Mouse (Mus musculus) forebrain, embryonic 14.5 days (tissue): Measurements from ENCODE around the gene Ypel2. TPM values are rescaled to one million over a fixed set of nuclear protein-coding genes. Genes with fewer than 3 reads are reported as not detected.

Experiments
- ATAC-seq: fragments of 200-750 bp; cut with Nextera tagmentation; 2 replicates; pipeline ENCODE4 v1.8.0; 2017; ENCODE audit warnings: mild to moderate bottlenecking, moderate library complexity
- DNase-seq: peaks from one replicate; pipeline ENCODE4 v3.0.0-alpha.2; 2015; ENCODE audit warnings: low spot score
- H3K27ac ChIP-seq: fragments of 300-500 bp; sonication (generic); 2 replicates; pipeline ENCODE4 v1.5.1; 2014; ENCODE audit warnings: low read depth, mild to moderate bottlenecking, control low read depth, low read length, moderate library complexity
- H3K27me3 ChIP-seq: fragments of 300-500 bp; sonication (generic); replicated peaks from 2 replicates; pipeline ENCODE4 v1.6.1; 2014; ENCODE audit warnings: low read length, control low read depth, mixed read lengths; ENCODE audit not compliant: control insufficient read depth, insufficient read depth
- H3K36me3 ChIP-seq: fragments of 300-500 bp; sonication (generic); 2 replicates; pipeline ENCODE4 v1.6.1; 2014; ENCODE audit warnings: low read length, control low read depth; ENCODE audit not compliant: control insufficient read depth, insufficient read depth
- H3K4me1 ChIP-seq: fragments of 300-500 bp; sonication (generic); 2 replicates; pipeline ENCODE4 v1.6.1; 2014; ENCODE audit warnings: antibody characterized with exemption, low read length, control low read depth; ENCODE audit not compliant: control insufficient read depth, insufficient read depth
- H3K4me2 ChIP-seq: fragments of 300-500 bp; sonication (generic); 2 replicates; pipeline ENCODE4 v1.6.1; 2014; ENCODE audit warnings: mild to moderate bottlenecking, control low read depth, low read length
- H3K4me3 ChIP-seq: fragments of 300-500 bp; sonication (generic); 2 replicates; pipeline ENCODE4 v1.5.1; 2014; ENCODE audit warnings: low read depth, low read length, control low read depth
- H3K9ac ChIP-seq: fragments of 300-500 bp; sonication (generic); 2 replicates; pipeline ENCODE4 v1.6.1; 2014; ENCODE audit warnings: mild to moderate bottlenecking, low read length, control low read depth, moderate library complexity
- H3K9me3 ChIP-seq: fragments of 300-500 bp; sonication (generic); replicated peaks from 2 replicates; pipeline ENCODE4 v1.6.1; 2016; ENCODE audit warnings: low read length, control low read depth, mixed read lengths; ENCODE audit not compliant: control insufficient read depth
- WGBS: fragments of 180-500 bp; shearing (Covaris S2); extraction: QIAGEN DNeasy Blood & Tissue Kit; methylation state at CpG from one replicate; pipeline ENCODE4 v1.1.7; 2014; 5-methylcytosine and 5-hydroxymethylcytosine counted together
- polyA plus RNA-seq: library from polyadenylated mRNA; unstranded; fragments of >200 nt; fragmentation: Nextera tagmentation; extraction: Ambion mirVana; gene quantifications from 2 replicates; pipeline ENCODE4 v1.2.1, GENCODE M21; 2014

Gene Ypel2
- polyA plus RNA-seq, 1 experiment from 2014 or later: 6.0 TPM

- 78% methylated on average over 4 of the region's 4 CpGs for WGBS
- 0 out of 2 replicates have a peak, but pooled peaks cover 3% of the 10 kb centered on the region for H3K9me3 ChIP-seq
- no peaks in the 10 kb centered on the region for H3K27me3 ChIP-seq
- H3K4me1 ChIP-seq: no peaks in the 10 kb centered on the region
- H3K4me3 ChIP-seq: no peak overlapping the region
- H3K27ac ChIP-seq: no peak overlapping the region
- DNase-seq (no peak), ATAC-seq (no peak)
- H3K4me2 ChIP-seq: no peak overlapping the region
- H3K9ac ChIP-seq: no peak overlapping the region
- no peaks in the 10 kb centered on the region for H3K36me3 ChIP-seq
Observed at GRCm38 (mm10) chr11:87022765-87023164, 29.3 kb upstream of the Ypel2 start.

DNA sequence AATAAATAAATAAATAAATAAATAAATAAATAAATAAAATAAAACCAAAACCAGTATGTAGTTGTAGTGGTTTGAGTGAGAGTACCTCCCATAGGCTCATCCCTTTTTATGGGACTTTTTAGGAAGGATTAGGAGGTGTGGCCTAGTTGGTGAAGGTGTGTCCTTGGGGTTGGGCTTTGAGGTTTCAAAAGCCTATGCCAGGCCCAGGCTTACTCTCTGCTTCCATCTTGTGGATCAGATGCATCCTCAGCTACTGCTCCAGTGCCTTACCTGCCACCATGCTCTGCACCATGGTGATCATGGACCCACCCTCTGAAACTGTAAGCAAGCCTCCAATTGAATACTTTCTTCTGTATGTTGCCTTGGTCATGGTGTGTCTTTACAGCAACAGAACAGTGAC lies 28.0 kb upstream of the Ypel2 start:
- no peaks in the 10 kb centered on the region for H3K27me3 ChIP-seq
- no peaks in the 10 kb centered on the region for H3K4me1 ChIP-seq
- no peak overlapping the region for H3K9ac ChIP-seq
- H3K27ac ChIP-seq: no peak overlapping the region
- ATAC-seq: no peak
- H3K9me3 ChIP-seq: 0 out of 2 replicates have a peak, but pooled peaks cover 3% of the 10 kb centered on the region
- no peak overlapping the region for H3K4me2 ChIP-seq
- H3K4me3 ChIP-seq: no peak overlapping the region
- no peaks in the 10 kb centered on the region for H3K36me3 ChIP-seq
- DNase-seq: no peak

- Histone ChIP-seq H3K4me1 (no peaks in the 10 kb centered on the region), H3K36me3 (no peaks in the 10 kb centered on the region), H3K27me3 (no peaks in the 10 kb centered on the region), H3K9me3 (0 out of 2 replicates have a peak, but pooled peaks cover 3% of the 10 kb centered on the region), H3K27ac (no peak overlapping the region), H3K4me2 (no peak overlapping the region), H3K4me3 (no peak overlapping the region), H3K9ac (no peak overlapping the region)
- ATAC-seq (no peak), DNase-seq (no peak)
- WGBS: 83% methylated on average over 5 of the region's 5 CpGs
Observed at GRCm38 (mm10) chr11:87020449-87020848, 26.9 kb upstream of the Ypel2 start.

DNA sequence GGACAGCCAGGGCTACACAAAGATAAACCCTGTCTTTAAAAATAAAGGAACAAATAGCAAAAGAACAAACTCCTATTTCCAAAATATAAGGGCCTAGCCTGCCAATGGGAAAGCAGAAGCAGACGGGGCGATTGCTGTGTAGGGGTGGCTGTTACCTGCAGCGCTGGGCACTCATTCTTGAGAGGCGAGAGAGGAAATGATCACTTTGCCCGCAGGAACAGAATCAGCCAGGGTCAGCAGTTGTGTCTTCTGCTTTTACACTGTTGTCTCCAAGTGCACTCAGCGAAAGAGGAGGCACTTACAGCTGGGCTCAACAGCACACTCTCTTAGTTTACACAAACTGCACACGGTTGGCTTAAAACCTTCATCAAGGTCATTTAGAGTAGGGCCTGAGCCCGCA lies 25.9 kb upstream of the Ypel2 start:
- no peak overlapping the region for H3K4me3 ChIP-seq
- ATAC-seq: no peak
- H3K27ac ChIP-seq: no peak overlapping the region
- no peak for DNase-seq
- no peaks in the 10 kb centered on the region for H3K4me1 ChIP-seq
- H3K9ac ChIP-seq: no peak overlapping the region
- H3K36me3 ChIP-seq: no peaks in the 10 kb centered on the region
- WGBS: 92% methylated on average over 8 of the region's 8 CpGs
- H3K4me2 ChIP-seq: no peak overlapping the region
- H3K9me3 ChIP-seq: 0 out of 2 replicates have a peak, but pooled peaks cover 3% of the 10 kb centered on the region
- H3K27me3 ChIP-seq: no peaks in the 10 kb centered on the region

DNA sequence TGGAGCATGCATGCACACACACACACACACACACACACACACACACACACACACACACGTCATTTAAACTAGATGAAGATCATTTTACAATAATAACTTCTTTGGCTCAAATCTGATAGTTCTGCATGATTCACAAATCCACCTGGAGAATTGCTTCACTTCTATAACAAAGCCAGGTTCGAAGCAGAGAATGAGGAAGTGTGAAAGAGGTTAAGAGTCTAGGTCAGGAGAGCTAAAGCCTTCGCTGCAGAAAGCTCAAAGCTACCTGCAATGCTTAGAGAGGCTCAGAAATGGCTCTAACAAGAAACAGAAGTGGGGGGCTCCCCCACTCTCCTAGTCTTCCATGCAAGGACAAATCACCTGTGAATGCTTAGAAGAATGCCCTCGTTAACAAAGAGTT lies 24.6 kb upstream of the Ypel2 start:
- no peak overlapping the region for H3K9ac ChIP-seq
- no peak for ATAC-seq

DNA sequence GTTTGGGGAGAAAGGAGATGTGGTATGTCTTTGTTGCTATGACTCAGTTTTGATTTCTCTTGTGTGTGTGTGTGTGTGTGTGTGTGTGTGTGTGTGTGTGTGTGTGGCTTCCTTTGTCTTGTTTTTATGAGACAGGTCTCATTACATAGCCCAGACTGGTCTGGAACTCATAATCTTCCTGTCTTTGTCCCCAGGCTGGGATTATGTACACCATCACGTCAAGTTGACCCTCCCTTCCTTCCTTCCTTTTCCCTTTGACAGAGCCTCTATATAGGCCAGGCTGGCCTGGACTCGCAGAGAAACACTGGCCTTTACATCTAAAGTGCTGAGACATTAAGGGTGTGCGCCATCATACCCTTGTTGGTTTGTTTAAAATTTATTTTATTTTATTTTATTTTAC lies 22.2 kb upstream of the Ypel2 start:
- H3K4me3 ChIP-seq: no peak overlapping the region
- 71% methylated on average over 3 of the region's 3 CpGs for WGBS
- no peaks in the 10 kb centered on the region for H3K27me3 ChIP-seq
- H3K9ac ChIP-seq: no peak overlapping the region
- H3K4me1 ChIP-seq: no peaks in the 10 kb centered on the region
- 0 out of 2 replicates have a peak, but pooled peaks cover 3% of the 10 kb centered on the region for H3K9me3 ChIP-seq
- DNase-seq: no peak
- H3K27ac ChIP-seq: no peak overlapping the region
- no peaks in the 10 kb centered on the region for H3K36me3 ChIP-seq
- ATAC-seq: no peak
- no peak overlapping the region for H3K4me2 ChIP-seq

More for the DNA sequence above, 24.6 kb upstream of the Ypel2 start:
- Histone ChIP-seq H3K9me3 (0 out of 2 replicates have a peak, but pooled peaks cover 3% of the 10 kb centered on the region), H3K36me3 (no peaks in the 10 kb centered on the region), H3K4me3 (no peak overlapping the region), H3K27ac (no peak overlapping the region), H3K4me1 (no peaks in the 10 kb centered on the region), H3K27me3 (no peaks in the 10 kb centered on the region), H3K4me2 (no peak overlapping the region)
- no peak for DNase-seq
- 79% methylated on average over 4 of the region's 4 CpGs for WGBS

DNA sequence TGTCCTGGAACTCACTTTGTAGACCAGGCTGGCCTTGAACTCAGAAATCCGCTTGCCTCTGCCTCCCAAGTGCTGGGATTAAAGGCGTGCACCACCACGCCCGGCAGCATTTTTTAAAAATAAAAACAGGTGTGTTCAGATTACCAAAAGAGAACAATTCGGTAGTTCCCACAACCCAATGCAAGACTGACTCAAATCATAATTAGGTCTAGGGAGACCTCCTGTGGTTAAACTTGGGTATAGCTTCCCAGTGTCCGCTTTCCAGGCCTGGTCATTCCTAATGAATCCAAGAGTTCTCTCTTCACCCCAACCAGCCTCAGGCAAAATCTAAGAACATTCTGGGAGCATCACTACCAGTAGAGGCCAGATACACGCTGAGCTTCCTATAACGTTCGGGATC lies 17.0 kb upstream of the Ypel2 start:
- ATAC-seq (0 out of 2 replicates have a peak, but pooled peaks have one; percentile 37), DNase-seq (peak; percentile 86)
- Histone ChIP-seq H3K4me3 (no peak overlapping the region), H3K36me3 (no peaks in the 10 kb centered on the region), H3K4me1 (no peaks in the 10 kb centered on the region), H3K27ac (no peak overlapping the region), H3K4me2 (no peak overlapping the region), H3K27me3 (no peaks in the 10 kb centered on the region), H3K9ac (no peak overlapping the region), H3K9me3 (no peaks in the 10 kb centered on the region)
- WGBS: 21% methylated on average over 9 of the region's 9 CpGs

DNA sequence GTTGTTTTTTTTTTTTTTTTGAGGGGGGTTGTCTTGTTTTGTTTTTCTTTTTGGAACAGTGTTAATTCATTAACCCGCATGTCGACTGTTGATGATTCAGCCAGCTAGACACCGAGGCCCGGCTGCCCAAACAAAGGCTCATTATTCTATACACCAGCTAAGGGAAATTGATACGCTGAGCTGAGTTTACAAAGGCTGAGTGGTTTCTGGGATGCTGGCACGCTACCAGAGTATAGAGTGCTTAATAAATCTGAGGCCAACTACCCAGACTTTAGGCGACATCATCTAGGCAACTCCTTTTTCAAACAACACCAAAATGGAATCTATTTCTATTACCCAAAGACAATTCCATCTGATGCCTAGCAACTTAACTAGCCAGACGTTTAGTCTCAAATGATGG lies 13.9 kb upstream of the Ypel2 start:
- Histone ChIP-seq H3K9me3 (no peaks in the 10 kb centered on the region), H3K4me1 (no peaks in the 10 kb centered on the region), H3K27ac (no peak overlapping the region), H3K4me2 (no peak overlapping the region), H3K9ac (no peak overlapping the region), H3K4me3 (no peak overlapping the region), H3K36me3 (no peaks in the 10 kb centered on the region), H3K27me3 (no peaks in the 10 kb centered on the region)
- WGBS: 5% methylated on average over 8 of the region's 8 CpGs
- DNase-seq: peak; percentile 84
- ATAC-seq: peak; percentile 54

GRCm38 (mm10) chr11:87004960-87005755 lies 11.7 kb upstream of the Ypel2 start:
- H3K27ac ChIP-seq: no peak overlapping the region
- no peak overlapping the region for H3K4me3 ChIP-seq
- H3K4me1 ChIP-seq: no peaks in the 10 kb centered on the region
- ATAC-seq: no peak
- no peaks in the 10 kb centered on the region for H3K9me3 ChIP-seq
- 65% methylated on average over 12 of the region's 12 CpGs for WGBS
- no peak overlapping the region for H3K4me2 ChIP-seq
- DNase-seq: no peak
- H3K9ac ChIP-seq: no peak overlapping the region
- no peaks in the 10 kb centered on the region for H3K36me3 ChIP-seq
- H3K27me3 ChIP-seq: no peaks in the 10 kb centered on the region
